Mouse (Mus musculus): ENCODE data around the gene Slc7a1. TPM values are rescaled to one million over a fixed set of nuclear protein-coding genes. Genes with fewer than 3 reads are reported as not detected.

Gene Slc7a1
- polyA plus RNA-seq, 3 experiments from 2014 or later, result 8.5 to 21.4 (median 11.4) TPM

DNA sequence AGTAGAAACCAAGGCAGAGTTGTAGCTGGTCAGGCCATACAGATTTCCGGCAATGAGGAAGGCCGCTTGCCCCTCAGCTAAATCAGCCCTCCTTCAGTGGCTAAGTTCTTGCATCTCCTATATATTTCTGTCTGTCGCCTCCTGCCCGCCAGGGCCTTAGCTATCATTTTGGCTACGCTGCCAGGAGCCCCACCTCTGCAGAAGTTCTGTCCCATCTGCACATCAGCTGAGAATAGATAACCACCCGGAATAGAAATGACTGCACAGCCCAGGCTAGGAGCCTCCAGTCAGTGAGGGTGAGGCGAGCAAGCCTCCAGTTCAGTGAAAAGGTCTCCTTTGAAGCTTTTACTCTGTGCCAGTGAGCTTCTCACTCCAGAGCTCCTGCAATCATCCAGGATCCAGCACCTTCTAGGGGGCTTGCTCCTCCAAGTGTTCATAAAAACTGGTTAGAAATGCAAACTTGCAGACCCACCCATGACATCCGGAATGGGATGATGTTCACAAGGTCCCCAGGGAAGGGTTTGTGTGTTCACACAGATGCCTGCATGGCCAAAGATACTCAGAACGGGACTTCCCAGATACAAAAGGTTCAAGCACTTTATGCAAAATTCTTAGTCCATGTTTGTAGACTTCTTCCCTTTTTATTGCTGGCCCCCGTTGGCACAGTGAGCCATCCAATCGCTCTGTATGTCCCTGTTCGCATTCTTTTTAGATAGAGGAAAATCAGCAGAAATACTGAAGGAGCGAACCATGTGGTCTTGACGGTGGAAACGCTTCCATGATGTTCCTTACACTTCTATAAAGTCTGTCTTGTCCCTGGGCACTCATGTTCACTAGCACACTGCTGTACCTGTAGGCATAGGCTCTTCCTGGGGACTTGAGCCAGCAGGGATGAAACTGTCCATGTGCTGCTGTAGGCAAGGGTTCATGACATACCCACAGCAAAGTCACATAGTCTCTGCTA is 10.4 kb downstream of the Slc7a1 start:
- ATAC-seq, result no peak

DNA sequence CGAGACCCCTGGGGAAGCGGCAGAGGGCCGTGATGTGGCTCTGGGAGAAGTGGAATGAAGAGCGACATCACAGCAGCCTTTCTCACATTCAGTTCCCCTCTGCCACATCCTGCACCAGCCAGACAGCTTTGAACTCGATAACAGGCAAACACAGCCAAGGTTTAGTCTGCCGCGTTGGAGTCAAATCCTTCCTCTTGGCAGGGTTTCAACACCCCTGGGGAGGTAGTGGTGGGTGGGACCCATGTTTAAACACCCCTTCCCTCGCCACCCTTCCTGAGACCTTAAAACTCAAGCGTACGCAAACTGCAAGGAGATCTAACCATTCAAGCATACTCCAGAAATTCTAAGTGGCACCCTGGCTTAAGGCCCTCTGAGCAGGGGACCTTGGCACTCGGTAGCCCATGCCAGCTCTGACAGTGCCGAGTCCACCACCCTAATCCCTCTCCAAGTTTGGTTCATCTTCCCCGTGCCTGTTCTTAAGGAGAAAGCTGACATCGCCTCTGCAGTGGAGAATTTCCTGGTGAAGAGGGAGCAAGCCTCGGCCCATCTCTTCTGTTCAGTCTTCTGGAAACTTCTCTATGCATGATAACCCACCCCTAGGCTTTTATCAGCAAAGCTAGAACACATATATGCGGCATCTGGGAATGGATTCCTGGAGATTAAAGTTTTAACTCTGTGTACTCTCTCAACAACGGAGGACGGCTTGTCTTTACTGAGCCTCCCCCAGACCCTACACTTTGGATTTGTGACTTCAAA is 11.3 kb downstream of the Slc7a1 start:
- peak; percentile 52 for ATAC-seq

DNA sequence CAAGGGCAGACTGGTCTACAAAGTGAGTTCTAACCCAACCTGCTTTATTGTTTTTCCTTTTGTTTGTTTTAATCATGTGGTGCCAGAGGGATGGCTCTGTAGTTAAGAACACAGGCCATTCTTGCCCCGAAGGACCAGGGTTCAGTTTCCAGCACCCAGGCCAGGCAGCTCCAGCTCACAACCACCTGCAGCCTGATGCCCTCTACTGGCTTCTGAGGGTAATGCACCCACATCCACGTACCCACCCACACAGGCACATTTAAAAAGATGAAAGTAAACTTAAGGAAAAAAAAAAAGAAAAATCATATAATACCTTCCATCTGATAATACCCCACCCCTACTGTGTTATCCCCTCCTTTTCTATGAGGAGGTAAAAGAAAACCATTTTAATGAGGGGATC is 11.9 kb downstream of the Slc7a1 start:
- peak; percentile 48 for ATAC-seq

DNA sequence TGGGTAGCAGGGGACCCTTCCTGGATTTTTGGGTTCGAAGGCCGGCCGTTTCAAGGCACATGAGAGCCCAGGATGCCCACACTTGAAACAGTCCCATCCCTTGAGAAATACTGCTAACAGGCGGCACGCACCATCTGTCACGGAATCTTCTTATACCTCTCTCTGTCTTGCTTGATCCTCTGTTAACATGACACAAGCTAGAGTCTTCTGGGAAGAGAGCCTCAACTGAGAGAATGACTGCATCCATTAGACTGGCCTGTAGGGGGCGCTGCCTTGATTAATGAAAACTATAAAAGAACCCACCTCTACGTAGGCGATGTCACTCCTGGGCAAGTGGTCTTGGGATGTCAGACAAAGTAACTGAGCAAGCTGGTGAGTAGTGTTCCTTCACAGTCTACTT is 13.2 kb downstream of the Slc7a1 start:
- no peak for ATAC-seq

DNA sequence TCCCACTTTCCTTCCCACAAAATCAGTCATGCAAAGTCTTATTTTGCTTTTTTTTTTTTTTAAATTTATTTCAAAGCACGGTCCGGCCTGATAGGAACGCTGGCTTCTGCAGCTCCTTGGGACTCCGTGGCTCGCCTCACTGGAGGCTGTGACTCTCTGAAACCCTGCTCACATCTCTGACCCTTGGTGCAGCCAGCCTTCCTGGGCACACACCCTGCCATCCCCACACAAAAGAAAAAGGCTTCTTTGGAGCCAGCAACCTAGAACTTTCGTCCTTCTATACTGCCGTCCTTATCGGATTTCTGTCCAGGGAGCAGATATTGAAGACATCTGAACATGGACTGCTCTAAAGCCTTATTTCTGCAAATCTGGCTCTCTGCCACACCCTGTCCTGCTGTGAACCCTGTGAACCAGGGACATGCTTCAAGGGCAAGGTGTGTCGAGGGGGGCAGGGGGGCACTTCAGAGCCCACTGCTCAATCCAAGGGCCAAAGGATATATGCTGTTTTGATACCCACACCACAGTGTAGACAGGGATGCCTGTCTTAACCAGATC is 15.1 kb downstream of the Slc7a1 start:
- no peak for ATAC-seq

DNA sequence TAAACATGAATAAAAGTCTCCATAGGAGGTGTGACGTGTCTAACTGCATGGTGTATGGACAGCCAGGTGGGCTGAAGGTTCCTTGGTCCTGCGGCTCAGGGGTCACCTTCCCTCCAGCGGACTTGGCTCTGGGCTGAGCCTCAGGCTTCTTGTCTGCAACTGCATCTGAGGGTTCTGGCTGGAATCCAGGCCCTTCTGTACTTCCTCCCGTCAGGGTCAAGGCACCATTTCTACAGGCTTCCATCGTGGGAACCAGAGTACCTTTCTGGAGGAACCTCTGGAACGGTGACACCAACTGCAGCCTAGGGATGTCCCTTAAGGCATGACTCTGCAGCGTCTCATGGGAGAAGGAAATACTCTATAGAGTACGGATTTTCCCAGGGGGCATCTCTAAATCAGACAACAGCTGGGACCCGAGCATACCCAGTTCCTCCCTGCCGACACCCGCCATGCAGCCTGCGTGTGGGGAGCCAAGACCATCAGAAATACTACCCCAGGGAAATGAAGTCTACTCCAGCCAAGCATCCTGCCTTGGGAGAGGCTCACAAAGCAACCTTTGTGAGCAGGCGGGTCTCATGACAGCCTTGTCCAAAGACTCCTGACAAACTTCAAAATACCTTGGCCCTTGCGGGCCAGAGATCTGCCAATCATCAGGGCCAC is 15.7 kb downstream of the Slc7a1 start:
- ATAC-seq, result no peak

DNA sequence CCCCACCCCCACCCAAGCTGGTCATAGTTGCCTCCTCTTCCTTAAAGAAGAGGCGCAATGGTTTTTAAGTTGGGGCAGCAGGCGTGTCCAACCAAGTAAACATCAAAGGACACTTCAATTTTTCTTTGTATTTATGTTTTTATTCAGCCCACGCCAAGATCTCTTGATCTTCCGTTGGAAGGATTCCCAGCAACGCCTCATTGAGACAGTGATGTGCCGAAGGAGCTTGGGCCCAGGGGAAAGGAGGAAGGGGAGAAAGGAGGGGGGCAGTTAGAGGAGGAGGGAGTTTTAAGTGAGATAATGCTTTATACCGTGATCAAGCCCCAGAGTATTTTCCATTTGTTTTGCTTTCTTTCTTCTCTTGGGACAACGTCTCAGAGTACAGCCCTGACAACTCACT is 18.6 kb downstream of the Slc7a1 start:
- ATAC-seq, result no peak

DNA sequence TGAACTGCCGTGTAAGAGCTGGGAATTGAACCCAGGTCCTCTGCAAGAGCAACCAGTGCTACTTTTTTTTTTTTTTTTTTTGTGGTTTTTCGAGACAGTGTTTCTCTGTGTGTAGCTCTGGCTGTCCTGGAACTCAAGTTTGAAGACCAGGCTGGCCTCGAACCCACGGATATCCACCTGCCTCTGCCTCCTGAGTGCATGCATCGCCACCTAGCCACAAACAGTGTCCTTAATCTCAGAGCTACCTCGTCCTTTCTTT is 19.5 kb downstream of the Slc7a1 start:
- no peak for ATAC-seq

DNA sequence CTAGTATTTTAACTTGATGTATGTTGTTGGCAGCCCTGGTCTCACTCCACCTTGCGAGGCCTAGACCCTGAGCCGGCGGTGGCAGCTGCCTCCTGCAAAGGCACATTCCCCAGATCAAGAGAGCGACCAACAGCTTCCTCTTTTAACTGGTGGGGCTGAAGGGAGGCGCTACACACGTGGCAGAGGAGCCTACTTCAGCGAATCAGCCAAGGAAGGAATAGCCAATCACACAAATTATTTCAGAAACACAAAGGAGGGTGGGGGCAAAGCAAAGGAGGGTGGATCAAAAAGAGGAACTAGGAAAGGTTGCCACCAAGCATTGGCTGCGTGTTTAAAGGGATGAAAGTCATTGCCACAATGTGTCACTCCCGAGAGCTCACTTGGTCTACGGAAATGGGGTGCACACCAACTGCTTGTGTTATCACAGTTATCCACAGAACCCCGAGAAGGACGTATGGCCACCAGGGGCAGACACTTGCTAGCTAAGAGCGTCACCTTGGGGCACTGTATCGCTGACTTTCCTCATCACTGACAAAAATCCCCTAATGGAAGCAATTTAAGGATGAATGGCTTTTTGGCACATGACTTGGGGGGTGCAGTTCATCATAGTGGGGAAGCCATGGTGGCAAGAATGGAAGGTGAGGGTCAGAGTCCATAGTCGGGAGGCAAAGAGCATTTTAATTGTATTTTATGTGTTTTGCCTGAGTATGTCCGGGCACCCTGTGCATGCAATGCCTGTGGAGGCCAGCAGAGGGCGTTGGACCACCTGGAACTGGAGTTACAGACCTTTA is 20.1 kb downstream of the Slc7a1 start:
- ATAC-seq, result peak; percentile 35

DNA sequence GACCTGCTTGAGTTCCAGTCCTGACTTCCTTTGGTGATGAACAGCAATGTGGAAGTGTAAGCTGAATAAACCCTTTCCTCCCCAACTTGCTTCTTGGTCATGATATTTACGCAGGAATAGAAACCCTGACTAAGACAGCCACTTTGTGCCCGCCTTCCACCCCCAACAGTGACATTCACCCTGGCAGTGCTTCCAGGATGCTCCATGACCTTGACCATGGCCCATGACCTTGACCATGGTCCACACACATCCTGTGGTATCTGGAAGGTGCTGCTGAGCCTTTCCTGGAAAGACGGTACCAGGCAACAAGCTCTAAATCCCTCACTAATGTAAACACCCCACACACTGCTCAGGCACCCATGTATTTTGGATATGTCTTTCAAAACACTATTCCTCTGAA is 21.0 kb downstream of the Slc7a1 start:
- no peak for ATAC-seq

DNA sequence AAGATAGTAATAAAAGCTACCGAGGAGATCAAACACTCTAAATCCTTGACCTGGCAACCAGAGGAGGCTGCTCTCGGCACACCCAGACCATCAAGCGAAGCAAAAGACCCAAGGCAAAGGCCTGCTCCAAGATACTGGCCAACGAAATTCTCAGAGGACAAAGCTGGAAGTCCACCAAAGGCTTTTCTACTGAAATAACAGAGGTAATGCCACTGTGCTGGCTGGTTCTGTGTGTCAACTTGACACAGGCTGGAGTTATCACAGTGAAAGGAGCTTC is 21.5 kb downstream of the Slc7a1 start:
- ATAC-seq, result no peak

DNA sequence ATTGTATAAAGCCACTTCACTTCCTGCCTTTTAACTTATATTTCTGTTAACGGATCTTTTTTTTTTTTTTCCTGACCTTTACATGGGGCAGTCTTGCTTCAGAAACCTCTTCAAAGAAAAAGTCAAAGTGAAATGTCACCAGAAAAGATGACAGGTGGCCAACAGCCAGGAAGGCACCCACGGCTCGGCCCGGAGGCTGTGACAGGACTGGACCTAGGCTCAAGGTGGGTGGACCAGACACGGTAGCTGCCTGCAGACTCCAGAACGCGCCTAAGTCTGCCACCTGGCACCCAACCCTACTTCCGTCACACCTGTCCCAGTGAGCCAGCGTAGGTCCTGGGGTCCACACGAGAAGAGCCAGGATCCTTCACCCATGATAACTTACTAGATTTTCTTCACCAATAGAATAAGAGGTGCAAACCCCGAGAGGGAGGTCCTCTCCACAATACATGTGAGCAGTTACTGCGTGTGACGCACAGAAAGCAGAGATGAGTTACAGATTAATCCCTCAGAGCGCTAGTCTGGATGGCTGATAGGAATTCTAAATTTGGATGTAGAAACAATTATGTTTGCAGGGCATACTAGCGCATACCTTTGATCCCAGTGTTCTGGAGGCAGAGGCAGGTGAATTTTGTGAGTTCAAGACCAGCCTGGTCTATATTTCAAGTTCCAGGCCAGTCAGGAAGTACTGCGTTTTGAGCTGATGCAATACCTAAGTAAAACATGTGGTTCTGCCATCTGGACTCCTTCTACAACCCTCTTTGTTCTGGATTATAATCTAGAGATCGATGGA is 22.1 kb downstream of the Slc7a1 start:
- peak; percentile 39 for ATAC-seq

DNA sequence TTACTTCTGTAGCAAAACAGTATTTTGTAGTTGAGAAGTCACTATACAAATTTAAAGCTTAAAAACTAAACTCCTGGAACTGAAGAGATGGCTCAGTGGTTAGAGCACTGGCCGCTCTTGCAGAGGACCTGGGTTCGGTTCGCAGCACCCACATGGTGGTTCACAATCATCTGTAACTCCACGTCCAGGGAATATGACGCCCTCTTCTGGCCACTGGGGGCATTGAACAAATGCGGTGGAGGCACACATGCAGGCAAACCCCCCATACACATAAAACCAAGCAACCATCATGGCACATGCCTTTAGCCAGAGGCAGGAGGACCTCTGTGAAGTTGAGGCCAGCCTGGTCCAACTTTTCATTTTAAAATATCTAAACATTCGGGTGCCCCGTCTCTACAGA is 23.3 kb downstream of the Slc7a1 start:
- no peak for ATAC-seq

DNA sequence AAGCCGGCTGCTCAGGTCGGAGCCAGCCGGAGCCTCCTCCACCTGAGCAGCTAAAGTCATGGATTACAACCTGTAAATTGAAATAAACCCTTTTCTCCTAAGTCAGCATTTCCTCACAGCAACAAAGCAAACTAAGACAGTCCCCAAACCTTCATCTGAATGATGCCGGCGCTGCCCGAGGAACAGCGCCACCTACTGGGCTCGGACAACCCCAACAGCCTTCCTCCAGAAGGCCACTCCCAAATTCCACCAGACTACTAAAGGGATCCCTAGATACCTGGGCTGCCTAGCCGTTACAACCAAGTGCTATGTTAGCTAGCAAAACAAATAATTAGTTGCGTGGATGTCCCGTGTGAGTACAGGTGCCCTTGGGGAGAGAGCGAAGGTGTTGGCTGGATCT is 24.2 kb downstream of the Slc7a1 start:
- ATAC-seq, result no peak

DNA sequence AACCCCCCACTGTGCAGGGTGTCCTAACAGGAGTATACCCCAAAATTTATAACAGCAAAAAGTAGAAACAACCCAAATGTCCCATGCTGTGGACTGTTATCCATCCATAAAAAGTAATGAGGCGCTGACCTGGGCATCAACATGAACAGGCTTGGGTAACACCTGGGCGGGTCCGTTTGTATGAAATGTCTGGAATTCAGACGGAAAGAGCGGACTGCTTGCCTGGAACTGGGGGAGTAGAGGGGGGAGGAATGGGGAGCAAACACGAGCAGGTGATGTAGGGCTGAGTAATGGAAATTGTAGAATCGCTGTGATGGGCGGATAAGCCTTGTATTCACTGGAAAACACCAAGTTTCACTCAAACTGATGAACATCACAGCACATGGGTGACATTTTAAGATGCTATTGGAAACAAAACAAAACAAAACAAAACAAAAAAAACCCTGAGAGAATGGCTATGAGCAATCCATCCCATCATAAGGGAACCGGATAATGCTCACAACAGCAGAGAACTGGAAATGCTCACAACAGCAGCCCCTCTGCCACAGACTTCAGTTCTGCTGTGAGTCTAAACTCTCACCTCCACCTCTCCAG is 26.5 kb downstream of the Slc7a1 start:
- peak; percentile 40 for ATAC-seq

DNA sequence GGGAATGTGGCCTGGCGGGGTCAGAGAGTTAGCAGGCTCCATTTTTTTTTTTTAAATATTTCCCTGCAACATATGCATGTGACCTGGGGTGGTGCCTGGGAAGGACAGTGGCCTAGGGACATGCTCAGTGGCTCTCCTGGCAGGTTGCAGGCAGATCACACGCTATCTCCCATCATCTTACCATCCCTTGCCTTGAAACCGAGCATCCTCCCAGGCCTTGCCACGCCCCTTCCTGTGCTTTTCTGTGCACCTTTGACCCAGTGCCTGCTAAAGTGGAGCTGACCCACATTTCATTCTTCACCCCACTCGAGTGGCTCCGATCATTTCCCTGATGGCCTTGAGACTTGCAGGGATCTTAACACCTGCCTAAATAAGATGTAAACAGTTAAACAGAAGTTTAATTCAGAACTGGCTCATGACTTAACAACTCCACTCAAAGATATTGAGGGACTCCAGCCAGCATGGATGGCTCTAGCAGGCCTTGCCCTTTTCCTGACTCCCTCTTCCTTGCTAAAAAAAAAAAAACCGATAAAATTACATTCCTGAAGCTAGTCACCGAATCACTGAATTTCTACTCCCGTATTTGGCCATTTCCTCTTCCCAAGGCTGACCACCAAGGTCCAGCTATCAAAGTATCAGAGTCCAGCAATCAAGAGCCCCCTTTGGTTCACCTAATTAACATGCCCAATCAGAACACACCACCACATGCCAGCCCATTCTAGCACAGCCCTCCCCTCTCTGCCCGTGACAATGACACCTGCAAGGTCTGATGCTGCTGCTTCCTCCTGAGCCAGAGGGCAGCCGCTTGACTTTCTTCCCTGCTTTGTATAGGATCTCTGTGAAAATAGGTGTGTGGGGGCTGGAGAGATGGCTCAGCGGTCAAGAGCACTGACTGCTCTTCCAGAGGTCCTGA is 27.4 kb downstream of the Slc7a1 start:
- peak; percentile 57 for ATAC-seq

DNA sequence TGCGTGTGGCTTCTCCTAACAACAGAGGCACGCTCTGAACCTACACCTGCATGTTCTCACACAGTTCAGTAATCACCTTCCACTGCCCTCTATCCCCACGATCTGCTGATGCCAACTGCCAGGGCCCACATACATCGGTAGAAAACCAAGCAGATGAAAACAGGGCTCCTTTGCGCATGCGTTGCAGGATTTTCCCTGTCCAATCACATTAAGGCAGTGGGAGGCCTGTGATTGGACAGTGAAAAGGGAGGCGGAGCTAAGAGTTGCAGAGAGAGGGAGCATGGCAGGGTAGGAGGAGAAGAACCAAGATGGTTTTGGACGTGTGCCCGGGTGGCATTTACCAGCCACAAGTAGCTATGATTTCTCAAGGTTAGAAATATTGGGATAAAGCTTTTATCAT is 28.3 kb downstream of the Slc7a1 start:
- no peak for ATAC-seq

DNA sequence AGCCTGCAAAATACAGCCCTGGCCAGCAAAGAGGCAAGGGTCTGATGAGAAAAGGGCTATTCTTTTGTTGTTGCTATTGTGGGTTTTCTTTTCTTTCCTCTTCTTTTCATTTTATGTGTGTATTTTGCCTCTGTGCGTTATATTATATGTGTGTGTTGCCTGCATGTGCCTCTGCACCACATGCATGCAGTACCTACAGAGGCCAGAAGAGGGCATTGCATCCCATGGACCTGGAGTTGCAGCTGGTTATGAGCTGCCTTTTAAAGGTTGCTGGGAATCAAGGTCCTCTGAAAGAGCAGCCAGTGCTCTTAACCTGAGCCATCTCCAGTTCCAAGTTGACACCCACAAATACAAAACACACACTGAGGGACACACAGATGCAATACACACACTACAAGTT is 29.1 kb downstream of the Slc7a1 start:
- ATAC-seq, result no peak

DNA sequence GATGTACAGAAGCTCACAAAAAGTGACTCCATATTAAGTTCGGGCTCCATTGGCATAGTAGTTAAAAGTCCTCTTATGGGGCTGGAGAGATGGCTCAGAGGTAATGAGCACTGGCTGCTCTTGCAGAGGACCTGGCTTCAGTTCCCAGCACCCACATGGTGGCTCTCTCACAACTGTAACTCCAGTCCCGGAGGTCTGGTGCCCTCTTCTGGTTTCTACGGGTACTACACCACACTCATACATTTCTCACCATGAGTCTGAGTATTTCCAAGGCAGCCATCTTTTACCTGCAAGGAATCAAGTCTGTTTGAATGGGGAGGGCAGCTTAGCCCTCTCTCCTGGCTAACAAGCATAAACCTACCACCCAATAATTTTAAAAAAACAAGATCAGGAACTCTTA is 30.5 kb downstream of the Slc7a1 start:
- ATAC-seq, result no peak

DNA sequence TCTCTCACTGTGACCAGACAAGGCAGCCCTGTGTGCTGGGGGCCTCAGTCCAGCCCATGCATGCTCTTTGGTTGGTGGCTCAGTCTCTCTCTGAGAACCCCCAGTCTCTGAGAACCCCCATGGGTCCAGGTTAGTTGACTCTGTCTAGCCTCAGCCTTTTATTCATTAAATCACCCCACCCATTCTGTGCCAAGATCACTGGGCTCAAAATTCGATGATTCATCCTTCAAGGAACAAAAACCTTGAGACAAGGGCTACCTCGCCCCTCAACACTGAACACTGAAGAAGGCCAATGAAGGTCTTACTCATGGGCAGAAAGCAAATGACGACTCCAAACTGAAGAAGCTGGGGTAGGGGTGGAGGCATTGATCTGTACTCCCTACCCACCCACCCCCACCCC is 31.9 kb downstream of the Slc7a1 start:
- ATAC-seq, result no peak

Measured in inflammation-experienced regulatory T-cells, adult 6 months (primary cell).